Mouse (Mus musculus) G1E (cell line): Measurements from ENCODE around the gene Atp8a1.

Experiments used
- CTCF ChIP-seq: IDR thresholded peaks from 2 replicates; pipeline ENCODE4 v1.5.1; 2012; ENCODE audit warnings: low read depth, low read length, inconsistent platforms, mixed read lengths
- GATA1 ChIP-seq: IDR thresholded peaks from 2 replicates; pipeline ENCODE4 v1.6.1; 2012; ENCODE audit warnings: borderline replicate concordance, low read length, inconsistent platforms, mixed read lengths
- GATA2 ChIP-seq: IDR thresholded peaks from 2 replicates; pipeline ENCODE4 v1.6.1; 2012; ENCODE audit warnings: low read depth, low read length, inconsistent platforms, borderline replicate concordance
- POLR2AphosphoS5 ChIP-seq: IDR thresholded peaks from 2 replicates; pipeline ENCODE4 v1.6.1; 2012; ENCODE audit warnings: low read depth, low read length, inconsistent platforms; ENCODE audit not compliant: insufficient replicate concordance

DNA sequence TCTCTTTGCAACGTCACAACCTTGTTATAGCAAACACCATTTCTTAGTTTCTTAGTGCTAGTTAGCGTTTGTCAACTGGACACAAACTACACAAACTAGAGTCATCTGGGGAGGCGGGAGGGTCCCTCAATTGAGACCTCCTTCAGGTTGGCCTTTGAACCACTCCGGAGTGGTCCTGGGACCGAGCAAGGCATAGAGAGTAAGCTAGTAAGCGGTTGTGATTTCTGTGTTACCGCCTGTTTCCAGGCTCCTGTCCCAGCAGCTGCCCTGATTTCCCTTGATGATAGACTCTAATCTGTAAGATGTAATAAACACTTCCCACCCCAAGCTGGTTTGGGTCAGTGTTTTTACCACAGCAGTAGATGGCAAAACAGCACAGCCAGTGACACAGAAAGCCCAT lies 161.3 kb downstream of the Atp8a1 start:
- TF ChIP-seq CTCF = no peak
- TF ChIP-seq GATA2 = no peak
- TF ChIP-seq GATA1 = no peak
- TF ChIP-seq POLR2AphosphoS5 = no peak
